8 mouse cellular contexts compared by ENCODE assay signal in genomic region chr17:50190131-50191015, GRCm38 (mm10). TPM values are rescaled to one million over a fixed set of nuclear protein-coding genes. Genes with fewer than 3 reads are reported as not detected.
DNase-seq lines count a peak whose midpoint lies in the region; ATAC-seq and TF ChIP-seq lines count a peak whose summit lies in the region.

Gene Rftn1 (minus strand): TSS chr17:50190674.

- 3% methylated on average over 65 of the region's 79 CpGs for WGBS in forebrain, postnatal 0 days
- WGBS in hindbrain, embryonic 12.5 days = under 1% methylated on average over 75 of the region's 79 CpGs

- TF ChIP-seq CTCF in E14TG2a.4 (conservative IDR thresholded peaks at IDR 0.05; ENCODE audit: low read length) = no peak
- TF ChIP-seq CTCF in forebrain, postnatal 0 days (IDR thresholded peaks at IDR 0.05; ENCODE audit: low read depth) = no peak

- H3K9ac ChIP-seq in forebrain, postnatal 0 days = peak within 1 kb of the TSS; percentile 57
- peak within 1 kb of the TSS; percentile 64 for H3K9ac ChIP-seq in hindbrain, embryonic 12.5 days

- peak within 1 kb of the TSS; percentile 100 for H3K4me2 ChIP-seq in forebrain, postnatal 0 days (ENCODE audit: low read depth)
- H3K4me2 ChIP-seq in hindbrain, embryonic 12.5 days (replicated peaks) = peak within 1 kb of the TSS; percentile 100

- no peaks in the 10 kb centered on the region for H3K9me3 ChIP-seq in E14TG2a.4 (ENCODE audit: low read length)
- H3K9me3 ChIP-seq in forebrain, postnatal 0 days (ENCODE audit: low read length) = no peaks in the 10 kb centered on the region
- no peaks in the 10 kb centered on the region for H3K9me3 ChIP-seq in hindbrain, embryonic 12.5 days (replicated peaks)

- peak; percentile 57 for ATAC-seq in forebrain, postnatal 0 days
- ATAC-seq in hindbrain, embryonic 12.5 days (ENCODE audit: low FRiP score) = peak; percentile 49

- H3K27me3 ChIP-seq in E14TG2a.4 (ENCODE audit: insufficient read depth, low read length) = peaks cover 60% of the 10 kb centered on the region
- 0 out of 2 replicates have a peak, but pooled peaks cover 4% of the 10 kb centered on the region for H3K27me3 ChIP-seq in forebrain, postnatal 0 days (ENCODE audit: insufficient read depth, low read length)
- peaks cover 53% of the 10 kb centered on the region for H3K27me3 ChIP-seq in hindbrain, embryonic 12.5 days

- H3K4me1 ChIP-seq in E14TG2a.4 (replicated peaks; ENCODE audit: low read depth, low read length) = peaks cover 10% of the 10 kb centered on the region
- H3K4me1 ChIP-seq in forebrain, postnatal 0 days (ENCODE audit: insufficient read depth) = no peaks in the 10 kb centered on the region
- peaks cover 19% of the 10 kb centered on the region for H3K4me1 ChIP-seq in hindbrain, embryonic 12.5 days

- H3K27ac ChIP-seq in forebrain, postnatal 0 days (ENCODE audit: low read depth, low read length) = no peak within 1 kb of the TSS
- no peak within 1 kb of the TSS for H3K27ac ChIP-seq in hindbrain, embryonic 12.5 days

- no peaks in the 10 kb centered on the region for H3K36me3 ChIP-seq in E14TG2a.4 (ENCODE audit: insufficient read depth, low read length)
- H3K36me3 ChIP-seq in forebrain, postnatal 0 days (ENCODE audit: insufficient read depth) = no peaks in the 10 kb centered on the region
- H3K36me3 ChIP-seq in hindbrain, embryonic 12.5 days = no peaks in the 10 kb centered on the region

- H3K4me3 ChIP-seq in E14TG2a.4 (replicated peaks; ENCODE audit: low read length) = peak within 1 kb of the TSS; percentile 83
- peak within 1 kb of the TSS; percentile 71 for H3K4me3 ChIP-seq in forebrain, postnatal 0 days (ENCODE audit: low read depth, low read length)
- H3K4me3 ChIP-seq in hindbrain, embryonic 12.5 days = peak within 1 kb of the TSS; percentile 64

- peak; percentile 68 for DNase-seq in adrenal gland, postnatal 10 days
- DNase-seq in forebrain, postnatal 0 days = peak; percentile 32
- no peak for DNase-seq in layer of hippocampus, postnatal 14 days (ENCODE audit: low spot score in 2 of 2)
- peak; percentile 76 to 77 for DNase-seq in lung, postnatal 4 days
- DNase-seq in retina, postnatal 1 day = peak; percentile 57
- DNase-seq in c-Kit-positive CD71-positive TER-119-positive erythroid progenitor cells, embryonic 14.5 days (ENCODE audit: low spot score) = no peak

RNA-seq across cellular contexts. Expression of gene Rftn1, which starts in this region (rescaled TPM):
- 10 to 100 TPM; 16.3 to 22.7 TPM for total RNA-seq in adrenal gland, postnatal 10 days (2021)
- 30.6 and 58.3 TPM in 2 replicates for total RNA-seq in forebrain, postnatal 0 days (2014; rRNA removed)
- 13.4 and 27.4 TPM in 2 replicates for polyA plus RNA-seq in forebrain, postnatal 0 days (2015; fragmentation: Nextera tagmentation; extraction: Ambion mirVana)
- 8.3 and 10.4 TPM in 2 replicates for polyA plus RNA-seq in hindbrain, embryonic 12.5 days (2016; fragmentation: Nextera tagmentation; extraction: Ambion mirVana)
- total RNA-seq in layer of hippocampus, postnatal 14 days (2021) = 10 to 100 TPM; 12.8 to 14.5 TPM

Comparison
In these comparisons a context has a peak if more than half of its experiments do, and no peak if none do; other contexts are left out.
1. DNase-seq: peak in adrenal gland, postnatal 10 days (single experiment), forebrain, postnatal 0 days (single experiment), lung, postnatal 4 days (2 of 2) and retina, postnatal 1 day (single experiment); none in layer of hippocampus, postnatal 14 days (0 of 2) and c-Kit-positive CD71-positive TER-119-positive erythroid progenitor cells, embryonic 14.5 days (single experiment).
2. Peak in every context shown above with its lines, with median percentiles within 50 percentile points of each other: H3K4me3 ChIP-seq.